Mouse (Mus musculus) left cerebral cortex, adult 8-10 months (tissue): ENCODE data around the gene Sox8. TPM values are rescaled to one million over a fixed set of nuclear protein-coding genes. Genes with fewer than 3 reads are reported as not detected.

Experiments
- DNase-seq, 2 experiments: peaks; one replicate each; pipeline ENCODE4 v3.0.0; 2022; ENCODE audit warnings: low spot score in 2 of 2
- total RNA-seq, 4 experiments: library from RNA; stranded (reverse); gene quantifications; 2 replicates each; pipeline ENCODE4 v1.2.4; 2022

Sox8 gene
- total RNA-seq, 4 experiments from 2014 or later: 49.8 to 68.7 (median 54.9) TPM

DNA sequence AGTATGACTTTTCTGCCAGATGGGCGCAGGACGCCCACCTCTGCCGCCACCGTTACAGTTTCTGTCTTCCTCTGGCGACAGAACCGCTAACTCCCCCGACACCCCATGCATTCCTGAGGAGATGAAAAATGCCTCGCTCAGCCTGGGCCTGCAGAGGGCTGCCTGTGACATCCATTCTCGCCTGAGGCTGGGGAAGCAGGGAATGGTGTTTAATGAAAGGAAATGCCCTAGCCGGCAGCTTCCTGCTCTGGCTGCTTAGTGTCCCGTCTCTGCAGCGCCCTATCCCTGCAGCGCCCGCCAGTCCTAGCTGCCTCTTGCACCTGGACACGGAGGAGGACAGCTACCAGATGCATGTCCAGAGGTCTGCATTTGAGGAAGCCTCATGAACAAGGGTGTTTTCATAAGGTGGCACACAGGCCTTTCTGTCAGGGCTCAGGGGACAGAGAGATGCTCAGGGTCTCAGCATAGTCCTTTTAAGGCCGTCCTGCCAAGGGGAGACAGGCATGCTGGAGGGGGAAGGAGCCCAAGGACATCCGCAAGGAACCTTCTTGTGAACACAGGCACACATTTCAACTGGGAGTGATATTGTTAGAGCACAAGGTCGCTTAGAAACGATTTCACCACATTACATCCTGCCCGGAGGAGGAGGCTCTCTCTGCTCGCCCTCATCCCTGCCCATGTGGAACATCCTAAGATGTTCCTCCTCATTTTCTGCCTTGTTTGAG is 13.7 kb downstream of the Sox8 start:
- peak; percentile 73 to 93 for DNase-seq

DNA sequence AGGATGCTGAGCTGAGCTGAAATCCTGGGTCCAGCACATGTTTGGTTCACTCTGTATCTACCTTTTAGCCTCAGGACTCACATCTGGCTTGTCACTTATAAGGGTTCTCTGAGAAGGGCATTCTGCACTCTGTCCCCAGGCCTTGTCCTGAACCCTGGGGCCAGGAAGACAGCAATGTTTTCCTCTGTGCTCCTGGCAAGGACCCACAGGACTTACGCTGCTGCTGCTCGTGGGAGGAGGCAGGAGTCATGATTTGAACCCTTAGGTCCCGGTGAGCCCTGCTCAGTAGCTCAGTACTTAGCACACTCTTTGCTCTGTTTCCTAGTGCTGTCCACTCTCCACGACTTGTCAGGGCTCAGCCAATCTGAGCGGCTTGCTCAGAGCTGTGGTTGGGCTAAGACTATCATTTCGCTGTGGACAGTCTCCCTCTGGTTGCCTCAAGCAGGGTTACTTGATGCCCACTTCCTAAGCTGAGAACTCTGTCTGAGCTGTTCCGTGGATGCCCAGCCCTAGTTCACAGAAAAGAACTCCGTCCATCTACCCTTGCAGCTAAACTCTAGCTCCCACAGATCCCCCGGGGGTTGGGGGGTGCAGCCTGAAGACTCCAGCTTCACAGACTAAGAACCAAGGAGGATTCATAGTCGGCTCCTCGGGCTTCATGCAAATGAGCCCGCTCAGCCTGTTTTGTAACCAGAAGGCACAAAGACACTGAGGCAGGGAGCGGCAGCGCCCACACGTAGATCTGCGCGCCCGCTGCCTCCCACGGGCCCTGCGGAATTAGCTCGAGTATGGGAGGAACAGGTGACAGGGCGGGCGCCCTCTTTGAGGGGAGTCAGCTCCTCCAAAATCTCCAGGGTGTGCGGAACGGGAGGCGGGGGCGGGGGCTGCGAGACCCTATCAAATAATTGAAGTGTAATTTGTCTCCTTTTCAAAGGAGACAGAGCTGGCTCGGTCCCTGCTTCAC is 14.5 kb downstream of the Sox8 start:
- peak in 1 of 2 experiments; percentile 93 for DNase-seq

DNA sequence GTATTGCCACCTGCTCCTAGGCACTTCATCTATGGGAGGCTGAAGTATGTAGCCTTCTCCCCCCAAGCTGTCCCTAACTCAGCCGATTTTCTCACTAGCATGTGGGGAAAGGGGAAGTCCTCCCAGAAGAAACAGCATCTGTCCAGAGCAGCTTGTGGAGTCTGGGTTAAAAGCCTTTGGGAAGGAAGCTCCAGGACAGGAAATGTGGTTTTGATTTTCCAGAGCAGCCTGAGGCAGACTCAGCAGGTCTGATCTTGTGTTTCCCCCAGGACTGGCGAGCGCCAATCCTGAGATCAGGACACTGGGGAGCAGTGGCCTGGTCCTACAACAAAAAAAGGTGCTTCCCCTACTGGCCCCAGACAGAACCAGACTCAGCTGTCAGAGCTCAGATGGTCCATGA is 15.3 kb downstream of the Sox8 start:
- DNase-seq: no peak

DNA sequence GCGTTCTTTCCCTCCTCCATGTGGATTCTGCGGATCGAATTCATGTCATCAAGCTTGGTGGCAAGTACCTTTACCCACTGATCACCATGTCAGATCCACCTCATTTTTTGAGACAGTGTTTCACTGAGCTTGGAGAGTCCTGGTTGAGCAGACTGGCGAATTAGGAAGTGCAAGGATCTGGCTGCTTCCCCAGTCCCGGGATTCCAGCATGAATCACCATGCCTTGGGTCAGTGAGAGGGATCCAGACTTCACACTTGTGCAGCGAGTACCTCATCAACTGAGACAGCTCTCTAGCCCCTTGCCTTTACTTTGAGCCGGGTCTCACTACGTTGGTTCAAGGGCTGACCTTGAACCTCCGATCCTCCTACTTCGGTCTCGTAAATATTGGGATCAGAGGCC is 19.2 kb downstream of the Sox8 start:
- DNase-seq: no peak

DNA sequence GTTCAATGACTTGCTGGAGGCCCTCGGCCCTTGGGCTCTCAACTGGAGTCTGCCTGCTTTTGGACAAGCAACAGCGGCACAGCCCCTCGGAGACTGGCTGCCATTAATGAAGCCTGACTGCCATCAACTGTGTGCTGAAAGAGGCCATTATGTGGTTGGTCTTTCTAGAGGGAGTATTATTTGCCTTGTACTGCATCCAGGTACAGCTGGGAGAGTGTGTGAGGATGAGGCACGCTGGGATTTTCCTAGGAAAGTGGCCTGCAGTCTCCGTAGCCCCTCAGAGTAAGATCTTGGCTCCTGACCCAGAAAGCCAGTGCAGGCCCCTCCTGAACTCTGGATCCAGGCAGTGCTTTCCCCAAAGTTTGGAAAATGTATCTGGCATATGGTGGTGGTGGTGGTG is 20.5 kb downstream of the Sox8 start:
- DNase-seq: no peak

DNA sequence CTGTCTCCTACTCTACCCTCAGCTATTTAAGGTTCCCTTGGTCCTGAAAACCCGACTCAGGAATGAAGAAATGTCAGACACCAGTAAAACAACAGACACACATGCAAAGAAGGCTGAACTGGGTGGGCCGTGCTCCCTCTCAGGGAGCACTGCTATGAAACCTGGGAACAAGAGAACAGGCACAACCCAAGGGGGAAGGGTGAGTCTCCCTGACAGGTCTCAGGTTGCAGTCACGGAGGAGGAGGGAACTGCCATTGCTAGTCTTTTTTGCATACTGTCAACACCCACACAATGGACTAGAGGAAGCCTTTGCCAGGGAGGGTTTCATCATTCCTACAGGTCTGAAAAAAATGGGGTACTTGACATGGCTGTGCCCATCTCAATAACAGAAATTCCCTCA is 23.5 kb downstream of the Sox8 start:
- no peak for DNase-seq

DNA sequence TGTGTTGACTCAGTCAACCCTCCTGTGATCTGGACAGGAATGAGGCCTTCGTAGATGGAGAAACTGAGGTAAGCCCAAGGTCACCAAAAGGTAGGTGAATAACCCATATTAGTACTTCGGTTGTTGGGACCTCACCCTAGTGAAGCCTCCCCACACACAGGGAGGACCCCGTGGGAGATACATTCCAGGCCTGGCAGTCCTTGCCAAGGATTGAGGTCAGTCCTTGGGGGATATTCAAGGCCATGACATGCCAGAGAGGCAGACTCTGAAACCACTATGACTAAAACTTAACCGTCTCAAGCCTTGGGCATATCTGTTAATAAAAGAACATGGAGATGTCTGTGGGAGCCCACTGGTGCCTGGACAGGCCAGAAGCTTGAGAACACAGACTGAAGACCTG is 28.7 kb downstream of the Sox8 start:
- no peak for DNase-seq

DNA sequence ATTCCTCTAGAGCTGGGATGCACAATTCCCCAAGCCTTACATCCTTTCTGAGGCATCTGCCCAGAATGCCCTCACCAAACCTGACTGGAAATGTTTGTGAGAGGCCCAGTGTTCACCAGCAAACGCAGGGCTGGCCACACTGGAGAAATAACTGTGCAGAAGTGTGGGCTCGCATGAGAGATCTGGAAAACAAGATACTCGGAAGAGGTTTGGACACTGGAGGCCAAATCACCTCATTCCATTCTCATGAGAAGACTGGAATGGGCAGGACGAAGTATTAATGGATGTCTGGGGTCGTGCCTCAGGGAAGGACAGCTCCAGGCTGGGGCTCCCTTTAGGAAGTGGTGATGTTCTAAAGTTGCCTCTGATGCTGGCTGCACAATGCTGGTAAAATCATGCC is 29.8 kb downstream of the Sox8 start:
- DNase-seq: no peak

DNA sequence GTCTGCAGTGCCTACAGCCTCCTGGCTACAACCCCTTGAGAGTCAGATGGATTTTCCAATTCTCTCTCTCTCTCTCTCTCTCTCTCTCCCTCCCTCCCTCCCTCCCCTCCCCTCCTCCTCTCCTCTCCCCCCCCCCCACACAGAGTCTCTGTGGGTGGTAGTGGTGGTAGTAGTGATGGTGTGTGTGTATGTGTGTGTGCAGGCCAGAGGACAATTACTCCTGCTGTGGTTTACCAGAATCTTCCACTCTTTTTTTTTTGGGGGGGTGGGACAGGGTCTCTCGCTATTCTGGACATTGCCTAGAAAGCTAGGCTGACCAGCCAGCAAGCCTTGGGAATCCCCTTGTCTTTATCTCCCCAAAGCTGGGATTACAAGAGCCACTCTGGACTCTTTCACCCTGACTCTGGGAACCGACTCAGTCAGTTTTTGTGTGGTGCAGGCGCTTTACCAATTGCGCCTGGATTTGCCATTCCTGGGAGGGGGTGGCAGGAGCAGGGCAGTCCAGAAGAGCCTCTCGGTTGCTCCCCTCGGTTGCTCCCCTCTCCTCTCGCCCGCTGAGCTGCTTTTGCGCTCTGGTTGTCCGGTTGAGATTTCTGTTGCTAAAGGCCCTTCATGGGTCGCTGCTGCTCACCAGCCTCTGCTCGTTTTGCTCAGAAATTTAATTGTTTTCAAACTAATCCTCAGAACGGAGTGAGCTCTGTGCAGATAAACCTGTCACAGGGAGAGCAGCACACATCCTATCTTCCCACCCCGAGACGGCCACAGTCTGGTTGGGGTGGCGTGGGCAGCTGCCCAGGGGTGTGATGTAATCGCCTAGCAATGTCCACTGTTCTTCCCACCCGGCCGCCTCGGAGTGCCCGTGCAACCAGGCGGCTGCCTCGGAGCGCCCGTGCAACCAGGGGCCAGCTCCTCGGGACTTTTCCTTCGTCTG is 31.3 kb downstream of the Sox8 start:
- no peak for DNase-seq

DNA sequence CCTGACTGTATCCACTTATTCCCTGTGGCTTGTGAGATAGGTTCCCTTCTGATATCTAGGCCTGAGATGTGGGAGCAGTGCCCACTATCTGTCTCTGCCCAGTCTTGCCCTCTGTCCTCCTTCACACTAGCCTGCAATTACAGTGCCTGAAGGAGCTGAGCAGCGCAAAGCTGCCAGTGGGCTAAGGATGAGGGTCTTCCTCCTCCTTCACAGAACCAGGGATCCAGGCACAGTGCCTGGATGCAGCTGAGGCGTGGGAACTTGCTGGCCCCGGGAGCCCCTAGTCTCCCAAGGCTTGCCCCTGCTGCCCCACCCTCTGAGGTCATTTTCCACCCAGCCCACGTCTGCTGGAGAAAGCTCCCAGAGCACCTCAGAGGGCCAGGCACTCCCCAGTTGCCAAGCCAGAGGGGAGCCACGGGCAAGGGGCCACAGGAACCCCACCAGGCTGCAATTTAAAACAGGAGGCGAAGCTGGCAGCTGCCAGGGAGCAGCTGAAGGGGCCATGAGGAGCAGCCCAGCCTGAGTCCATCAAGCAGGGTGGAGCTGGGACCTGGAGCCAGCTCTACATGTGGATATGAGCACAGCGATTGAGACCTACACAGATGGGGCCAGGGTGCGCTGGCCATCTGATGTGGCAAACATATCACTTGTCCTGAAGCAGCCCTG is 40.0 kb downstream of the Sox8 start:
- no peak for DNase-seq

DNA sequence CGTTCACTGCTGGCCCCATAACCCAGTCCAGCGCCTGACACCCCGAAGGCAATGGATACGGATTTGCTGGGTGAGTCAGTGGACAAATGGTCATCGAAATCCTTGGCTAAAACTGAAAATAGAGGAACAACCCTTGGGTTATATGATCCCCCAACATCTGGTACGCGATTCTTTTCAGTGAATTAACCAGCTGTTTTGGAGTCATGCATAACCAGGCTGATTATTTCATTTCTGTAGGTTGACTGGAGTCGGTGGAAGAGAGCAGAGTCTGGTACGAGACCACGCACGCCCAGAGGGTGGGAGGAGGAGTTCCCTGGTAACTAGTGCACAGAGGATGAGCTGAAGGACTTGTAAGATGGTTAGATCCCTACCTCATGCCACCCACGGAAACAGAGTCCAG is 48.4 kb downstream of the Sox8 start:
- no peak for DNase-seq

DNA sequence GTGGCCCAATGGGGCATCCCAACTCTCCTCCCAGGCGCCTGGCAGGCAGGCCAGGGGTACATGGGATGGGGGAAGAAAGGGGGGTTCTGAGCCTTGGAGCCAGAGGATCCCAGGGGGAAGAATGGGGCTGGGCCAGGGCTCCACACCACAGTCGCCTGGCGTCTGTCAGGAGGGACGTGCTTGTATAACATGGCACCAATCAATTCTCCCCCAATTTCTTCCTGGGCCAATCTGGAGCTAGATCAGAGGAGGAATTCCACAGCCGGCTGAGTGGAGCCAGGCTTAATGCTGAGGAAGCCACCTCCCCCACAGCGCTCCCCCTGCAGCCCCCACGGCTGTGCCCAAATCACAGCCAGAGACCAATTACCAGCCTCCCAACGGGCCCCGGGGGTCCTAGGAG is 50.0 kb downstream of the Sox8 start:
- no peak for DNase-seq

DNA sequence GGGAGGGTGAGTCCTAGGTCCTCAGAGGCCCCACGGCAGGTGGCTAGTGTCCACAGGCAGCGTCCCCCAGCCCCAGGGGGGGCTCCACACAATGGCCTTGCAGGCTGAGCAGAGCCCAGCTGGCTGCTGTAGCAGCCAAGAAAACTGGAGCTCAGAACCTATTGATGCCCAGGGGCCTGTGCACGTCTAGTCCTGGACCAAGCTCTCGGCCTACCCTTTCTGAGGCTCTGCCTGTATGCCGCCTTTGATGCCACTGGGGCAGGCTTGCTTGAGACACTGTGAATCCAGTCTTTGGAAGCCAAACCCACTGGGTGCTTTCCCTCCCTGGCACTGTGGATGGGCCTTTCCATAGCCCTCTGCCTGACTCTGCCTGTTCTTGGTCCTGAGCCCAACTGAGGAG is 51.0 kb downstream of the Sox8 start:
- DNase-seq: peak in 1 of 2 experiments; percentile 68

DNA sequence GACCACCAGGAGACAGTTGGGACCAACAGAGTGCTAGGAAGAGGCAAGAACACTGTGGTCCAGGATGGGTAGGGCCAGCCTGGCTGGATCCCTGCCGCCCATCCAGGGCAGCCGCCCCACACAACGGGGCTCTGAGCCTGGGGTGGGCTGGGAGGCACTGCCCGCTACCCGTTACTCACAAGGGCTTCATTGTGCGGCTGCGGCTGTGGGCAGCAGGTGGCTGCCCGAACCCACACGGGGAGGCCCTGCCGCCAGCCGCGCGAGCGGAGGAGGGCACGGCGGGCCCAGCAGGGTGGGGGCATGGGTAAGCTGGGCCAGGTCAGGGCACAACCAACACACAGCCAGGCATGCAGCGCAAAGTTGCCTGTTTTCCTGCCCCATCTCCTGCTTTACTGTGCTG is 52.3 kb downstream of the Sox8 start:
- DNase-seq: peak in 1 of 2 experiments; percentile 80

DNA sequence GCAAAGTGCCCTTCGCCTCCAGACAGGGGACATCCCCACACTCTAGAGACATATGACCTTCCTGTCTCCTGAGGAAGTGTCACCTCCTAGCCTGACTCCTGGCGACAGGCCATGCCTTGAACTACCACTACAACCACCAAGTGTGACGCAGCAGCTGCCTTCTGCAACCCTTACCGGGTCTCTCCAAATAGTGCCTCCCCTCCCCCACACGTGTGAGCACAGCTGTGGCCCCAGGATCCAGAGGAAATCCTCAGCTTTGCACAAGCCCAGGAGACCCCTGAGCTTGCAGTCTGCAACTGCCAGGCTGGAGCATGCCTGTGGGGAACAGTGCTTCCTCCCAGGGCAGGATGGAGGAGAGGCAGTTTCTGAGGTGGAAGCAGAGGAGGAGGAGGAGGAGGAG is 54.2 kb downstream of the Sox8 start:
- DNase-seq: no peak

Other genes starting within 250 kb of the Sox8 start
- not detected for gene Tpsab1, start 225.1 kb downstream of the Sox8 start, total RNA-seq
- not detected for gene Tpsb2, start 204.4 kb downstream of the Sox8 start, total RNA-seq
- gene Tpsg1, start 201.4 kb downstream of the Sox8 start, total RNA-seq: not detected
- gene Cacna1h, start 136.9 kb downstream of the Sox8 start, total RNA-seq: 10 to 100 TPM; 44.2 to 56.5 (median 50.2) TPM
- 1 to 10 TPM in 1 of 4 experiments, under 1 TPM in 3; 0.76 to 2.1 (median 0.87) TPM for gene Tekt4, start 116.1 kb downstream of the Sox8 start, total RNA-seq
- 1 to 10 TPM; 1.4 to 1.7 (median 1.5) TPM for gene Sstr5, start 73.4 kb downstream of the Sox8 start, total RNA-seq
- gene Lmf1, start 8.4 kb upstream of the Sox8 start, total RNA-seq: 10 to 100 TPM; 22.0 to 26.3 (median 24.6) TPM
- 100 to 1,000 TPM; 125 to 148 (median 137) TPM for gene Gng13, start 146.5 kb upstream of the Sox8 start, total RNA-seq
- 1 to 10 TPM; 1.8 to 3.1 (median 2.1) TPM for gene Chtf18, start 156.7 kb upstream of the Sox8 start, total RNA-seq
- gene Rpusd1, start 157.0 kb upstream of the Sox8 start, total RNA-seq: 10 to 100 TPM; 55.9 to 61.2 (median 58.2) TPM
- gene Mslnl, start 165.4 kb upstream of the Sox8 start, total RNA-seq: 1 to 10 TPM in 1 of 4 experiments, under 1 TPM in 3; 0.30 to 1.1 (median 0.70) TPM
- 1 to 10 TPM; 2.3 to 4.9 (median 2.6) TPM for gene Msln, start 183.7 kb upstream of the Sox8 start, total RNA-seq
- 10 to 100 TPM; 32.1 to 40.6 (median 37.2) TPM for gene Narfl, start 203.1 kb upstream of the Sox8 start, total RNA-seq
- gene Haghl, start 215.0 kb upstream of the Sox8 start, total RNA-seq: 100 to 1,000 TPM; 120 to 140 (median 140) TPM
- gene Ccdc78, start 215.9 kb upstream of the Sox8 start, total RNA-seq: under 1 TPM in 3 of 4 experiments, not detected in 1; 0.37 to 0.84 (median 0.37) TPM
- gene Fam173a, start 222.2 kb upstream of the Sox8 start, total RNA-seq: 10 to 100 TPM; 83.6 to 99.1 (median 88.6) TPM
- 1 to 10 TPM in 2 of 4 experiments, not detected in 2; 1.8 to 3.3 TPM for gene AC134908.4, start 225.0 kb upstream of the Sox8 start, total RNA-seq
- 10 to 100 TPM; 83.0 to 89.4 (median 88.3) TPM for gene Metrn, start 226.4 kb upstream of the Sox8 start, total RNA-seq
- gene Fbxl16, start 238.4 kb upstream of the Sox8 start, total RNA-seq: 100 to 1,000 TPM; 603 to 725 (median 681) TPM